Mouse (Mus musculus) erythroid progenitor cell, adult 5-6 weeks (primary cell): ENCODE results near the gene Bnip3. TPM values are rescaled to one million over a fixed set of nuclear protein-coding genes. Genes with fewer than 3 reads are reported as not detected.

Experiments used
- ATAC-seq: replicated peaks from 2 replicates; pipeline ENCODE4 v1.8.0; 2016; ENCODE audit warnings: moderate number of reproducible peaks, mild to moderate bottlenecking, moderate TSS enrichment, inconsistent platforms; ENCODE audit not compliant: poor library complexity, low FRiP score, severe bottlenecking
- total RNA-seq, 2 experiments: library from RNA; stranded (forward) in 1 of 2; stranded (reverse) in 1 of 2; fragments of 150-400 nt in 1 of 2; fragments of 186-747, 209-891 nt in 1 of 2; gene quantifications; 2 replicates each; pipeline versions ENCODE4 v1.2.3 to v1.2.4; 2015 to 2017; ENCODE audit warnings: low replicate concordance in 2 of 2

The Bnip3 gene
- total RNA-seq, 2 experiments from 2014 or later, result 5.5 to 9.2 TPM

DNA sequence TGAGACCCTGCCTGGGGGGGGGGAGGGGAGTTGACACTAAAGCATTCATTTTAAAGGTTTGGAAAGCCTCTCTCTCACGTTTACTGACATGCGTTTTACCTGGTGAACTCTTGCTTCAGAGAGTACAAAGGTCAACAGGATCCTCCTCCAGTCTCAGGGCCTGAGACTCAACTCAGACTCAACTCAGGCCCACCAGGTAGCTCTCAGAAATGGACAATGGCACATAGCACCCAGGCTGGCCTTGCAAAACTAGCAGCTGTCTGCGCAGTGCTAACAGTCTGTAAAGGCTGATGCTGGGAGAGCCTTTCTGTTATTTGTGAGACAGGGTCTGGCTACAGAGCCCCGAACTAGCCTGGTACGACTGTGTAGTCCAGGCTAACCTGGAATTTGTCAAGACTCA is 1.3 kb downstream of the Bnip3 start:
- no peak for ATAC-seq

DNA sequence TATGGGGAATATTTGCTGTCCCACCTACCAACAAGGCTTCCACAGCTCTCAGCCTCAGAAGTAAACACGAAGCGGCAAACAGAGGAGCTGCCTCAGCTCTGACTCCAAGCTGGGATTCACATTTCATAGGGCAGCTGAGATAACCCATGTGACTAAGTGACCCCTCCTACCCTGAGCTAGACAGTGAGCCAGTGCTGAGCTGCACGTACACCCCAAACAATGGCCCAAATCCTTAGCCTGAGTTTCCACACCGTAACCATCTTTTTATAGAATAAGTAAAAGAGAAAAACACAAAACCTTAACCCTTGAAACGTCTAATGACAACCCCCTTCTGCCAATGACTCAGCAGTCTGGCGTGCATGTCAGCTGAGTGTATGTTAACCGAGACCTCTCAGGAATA is 2.3 kb downstream of the Bnip3 start:
- no peak for ATAC-seq

- ATAC-seq, result no peak
Measured at GRCm38 (mm10) chr7:138906441-138906840, 2.9 kb downstream of the Bnip3 start.

GRCm38 (mm10) chr7:138903886-138904435 is 5.4 kb downstream of the Bnip3 start:
- no peak for ATAC-seq

DNA sequence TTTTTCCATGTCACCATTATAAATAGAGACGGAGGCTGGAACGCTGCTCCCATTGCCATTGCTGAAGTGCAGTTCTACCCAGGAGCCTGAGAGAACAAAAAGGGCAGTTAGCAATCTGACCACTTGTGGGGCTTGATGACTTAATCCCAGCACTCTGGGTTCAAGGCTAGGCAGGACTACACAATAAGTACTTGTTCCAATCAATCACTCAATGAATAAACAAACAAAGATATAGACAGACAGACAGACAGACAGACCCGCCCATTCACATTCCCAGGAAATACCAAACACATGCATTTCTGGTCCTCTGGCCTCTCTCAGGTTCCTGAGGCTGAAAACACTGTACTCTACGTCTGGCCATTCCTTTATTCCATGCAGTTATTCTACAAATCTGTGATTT is 10.6 kb downstream of the Bnip3 start:
- ATAC-seq, result no peak

DNA sequence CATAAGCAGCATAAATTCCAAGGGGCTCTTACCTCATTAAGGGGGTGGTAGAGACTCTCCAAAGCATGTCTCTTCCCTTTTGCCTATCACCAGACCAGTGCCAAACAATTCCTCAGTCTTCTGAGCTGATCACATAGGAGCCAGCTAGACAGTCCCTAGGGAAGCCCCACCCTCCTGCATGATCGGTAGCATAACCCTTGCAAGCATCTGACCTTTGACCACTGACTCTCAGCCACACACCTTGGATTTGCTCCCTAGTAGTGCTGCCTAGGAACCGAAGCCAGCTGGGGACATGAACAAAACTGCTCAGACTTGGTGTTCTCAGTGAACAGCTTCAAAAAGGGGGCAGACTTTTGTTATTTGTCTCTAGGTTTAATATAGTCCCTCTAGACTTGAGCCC is 11.2 kb downstream of the Bnip3 start:
- ATAC-seq, result no peak

- no peak for ATAC-seq
Measured at GRCm38 (mm10) chr7:138885365-138886289, 23.7 kb downstream of the Bnip3 start.

DNA sequence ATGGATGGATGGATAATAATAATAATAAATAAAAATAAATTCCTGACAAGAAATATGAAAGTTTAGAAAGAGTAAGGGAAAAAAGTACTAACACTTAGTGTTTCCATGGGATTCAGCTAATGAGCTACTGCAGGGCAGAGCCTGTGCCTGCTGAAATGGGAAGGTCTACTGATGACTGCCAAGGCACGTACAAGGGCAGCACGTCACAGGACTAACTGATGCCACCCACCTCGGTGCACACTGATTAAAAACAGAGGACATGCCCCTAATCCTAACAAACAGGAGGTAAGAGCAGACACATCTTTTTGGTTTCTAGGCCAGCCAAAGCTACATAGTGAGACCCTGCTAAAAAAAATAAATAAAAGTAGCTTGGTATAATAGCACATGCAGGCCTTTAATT is 25.6 kb downstream of the Bnip3 start:
- no peak for ATAC-seq

DNA sequence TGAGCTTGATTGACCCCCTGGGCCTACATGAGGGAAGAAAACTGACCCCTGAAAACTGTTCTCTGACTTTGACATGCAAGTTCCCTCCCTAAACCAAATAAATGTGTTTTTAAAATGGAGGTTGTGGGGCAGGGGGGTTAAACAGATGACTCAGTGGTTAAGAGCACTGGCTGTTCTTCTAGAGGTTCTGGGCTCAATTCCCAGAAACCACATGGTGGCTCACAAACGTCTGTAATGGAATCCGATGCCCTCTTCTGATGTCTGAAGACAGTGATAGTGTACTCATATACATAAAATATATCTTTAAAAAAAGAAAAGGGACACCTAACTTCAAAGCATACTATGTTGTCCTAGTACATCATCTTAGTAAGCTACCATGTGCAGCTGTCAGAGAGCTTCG is 34.3 kb downstream of the Bnip3 start:
- no peak for ATAC-seq

GRCm38 (mm10) chr7:138872956-138873355 is 36.4 kb downstream of the Bnip3 start:
- no peak for ATAC-seq

DNA sequence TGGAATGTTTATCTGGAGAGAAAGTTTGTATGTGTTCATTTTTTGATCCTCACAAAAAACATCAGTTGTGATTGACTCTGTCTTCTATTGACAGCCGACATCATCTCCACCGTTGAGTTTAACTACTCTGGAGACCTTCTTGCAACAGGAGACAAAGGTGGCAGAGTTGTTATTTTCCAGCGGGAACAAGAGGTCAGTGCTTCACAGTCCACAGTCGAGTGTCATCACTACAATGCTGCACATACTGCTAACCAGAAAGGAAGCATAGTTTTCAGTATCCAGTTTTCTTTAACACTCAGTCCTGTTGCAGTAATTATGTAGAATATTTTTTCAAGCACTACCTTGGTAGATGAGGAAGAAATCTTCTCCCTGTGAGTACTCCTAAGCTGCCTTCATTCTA is 41.0 kb downstream of the Bnip3 start:
- ATAC-seq, result no peak

GRCm38 (mm10) chr7:138867286-138867685 is 42.0 kb downstream of the Bnip3 start:
- ATAC-seq, result no peak; the same call in 1 of the 2 replicates

GRCm38 (mm10) chr7:138864776-138865175 is 44.5 kb downstream of the Bnip3 start:
- no peak for ATAC-seq

DNA sequence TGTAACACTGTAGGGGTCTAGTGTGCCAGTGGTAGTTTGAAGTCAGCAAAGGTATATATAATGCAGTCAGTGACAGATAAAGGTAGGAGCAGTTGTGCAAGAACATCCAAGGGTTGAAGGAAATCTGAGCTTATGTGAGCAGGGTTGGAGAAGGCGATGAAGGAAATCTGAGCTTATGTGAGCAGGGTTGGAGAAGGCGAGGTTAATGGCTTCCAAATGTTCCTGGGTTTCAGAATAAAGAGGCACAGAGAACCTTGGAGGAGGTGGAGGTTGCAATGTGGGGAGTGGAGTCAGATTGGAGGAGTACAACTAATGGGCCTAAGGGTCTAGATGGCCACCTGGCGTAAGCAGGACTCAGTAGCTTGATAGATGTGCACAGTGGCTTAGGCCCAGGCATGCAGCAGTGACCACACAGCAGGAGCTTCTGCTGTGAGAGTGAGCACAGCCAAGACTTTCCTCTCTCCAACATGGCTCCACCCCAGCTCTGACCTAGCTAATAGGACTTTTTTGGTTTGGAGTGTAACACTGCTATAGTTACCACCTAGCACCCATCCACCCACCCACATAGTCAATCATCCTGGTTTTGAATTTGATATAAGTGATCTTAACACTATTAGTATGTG is 45.3 kb downstream of the Bnip3 start:
- no peak for ATAC-seq

GRCm38 (mm10) chr7:138856670-138857069 is 52.6 kb downstream of the Bnip3 start:
- ATAC-seq, result no peak

GRCm38 (mm10) chr7:138854201-138854600 is 55.1 kb downstream of the Bnip3 start:
- ATAC-seq, result no peak

- no peak for ATAC-seq
Measured at GRCm38 (mm10) chr7:138853417-138854031, 55.8 kb downstream of the Bnip3 start.

GRCm38 (mm10) chr7:138850083-138850482 is 59.2 kb downstream of the Bnip3 start:
- ATAC-seq, result no peak

DNA sequence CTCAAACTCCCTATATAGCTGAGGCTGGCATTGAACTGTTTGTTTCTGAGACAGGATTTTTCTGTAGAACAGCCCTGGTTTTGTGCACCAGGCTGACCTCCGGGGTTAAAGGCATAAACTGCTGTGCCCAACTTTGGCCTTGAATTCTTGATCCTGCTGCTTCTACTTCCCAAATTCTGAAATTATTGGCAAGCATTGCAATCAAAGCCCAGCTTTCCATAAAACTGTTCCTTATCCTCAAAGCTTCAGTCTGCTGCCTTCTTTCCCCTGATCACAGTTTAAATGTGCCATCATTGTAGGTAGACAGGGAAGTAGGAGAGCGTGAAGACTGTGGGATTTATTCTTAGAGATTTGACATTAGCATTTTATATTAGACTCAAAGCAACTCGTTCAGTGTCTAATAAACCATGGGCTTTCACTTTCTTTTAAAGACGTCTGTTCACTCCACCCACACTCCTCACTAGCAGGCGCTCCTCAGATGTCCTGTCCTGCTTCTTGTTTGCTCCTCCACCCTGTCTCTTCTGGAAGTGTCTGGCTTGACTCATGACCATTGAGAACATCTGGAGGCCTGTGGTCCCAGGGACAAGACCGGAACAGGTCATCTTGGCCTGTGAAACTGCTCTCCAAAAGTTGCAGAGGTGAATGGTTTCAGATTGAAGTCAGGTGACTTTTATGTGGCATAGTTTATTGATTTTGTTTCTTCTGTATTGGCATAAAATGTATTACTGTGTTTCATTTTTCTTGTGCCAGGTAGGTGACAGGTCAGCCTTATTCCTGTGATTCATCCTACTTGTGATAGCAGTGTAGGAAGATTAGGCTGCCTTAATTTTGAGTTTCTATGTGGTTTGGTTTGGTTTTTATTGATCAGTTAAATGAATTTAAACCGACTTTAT is 61.0 kb downstream of the Bnip3 start:
- no peak for ATAC-seq
